Comparison of ENCODE assay signal across 8 mouse cellular contexts in genomic region chr5:74092481-74092832, GRCm38 (mm10). TPM values are rescaled to one million over a fixed set of nuclear protein-coding genes. Genes with fewer than 3 reads are reported as not detected.
DNase-seq lines count a peak whose midpoint lies in the region; ATAC-seq and TF ChIP-seq lines count a peak whose summit lies in the region.

No protein-coding gene starts in this region.

- 44% methylated on average over 4 of the region's 4 CpGs for WGBS in kidney, embryonic 16.5 days
- WGBS in embryonic facial prominence, embryonic 11.5 days, result 46% methylated on average over 4 of the region's 4 CpGs
- 46% methylated on average over 4 of the region's 4 CpGs for WGBS in hindbrain, postnatal 0 days
- WGBS in midbrain, embryonic 14.5 days, result 43% methylated on average over 4 of the region's 4 CpGs

- ATAC-seq in kidney, embryonic 16.5 days (ENCODE audit: low FRiP score, low TSS enrichment), result no peak; the same call in 1 of the 2 replicates
- ATAC-seq in embryonic facial prominence, embryonic 11.5 days (replicated peaks; ENCODE audit: insufficient number of reproducible peaks, low FRiP score, low TSS enrichment, low read depth), result no peak; the same call in 1 of the 2 replicates
- no peak for ATAC-seq in hindbrain, postnatal 0 days
- ATAC-seq in midbrain, embryonic 14.5 days (ENCODE audit: low FRiP score, low TSS enrichment), result peak; percentile 12; the same call in 1 of the 2 replicates

- no peak overlapping the region for H3K27ac ChIP-seq in kidney, embryonic 16.5 days (ENCODE audit: low read length)
- no peak overlapping the region for H3K27ac ChIP-seq in embryonic facial prominence, embryonic 11.5 days (replicated peaks; ENCODE audit: low read depth, low read length)
- H3K27ac ChIP-seq in hindbrain, postnatal 0 days, result peak overlapping the region; percentile 51; the same call in 1 of the 2 replicates
- H3K27ac ChIP-seq in midbrain, embryonic 14.5 days (replicated peaks; ENCODE audit: low read depth, low read length), result 0 out of 2 replicates have a peak overlapping the region, but pooled peaks have one; percentile 56

- no peak for TF ChIP-seq CTCF in hindbrain, postnatal 0 days (IDR thresholded peaks at IDR 0.05; ENCODE audit: low read depth)

- no peaks in the 10 kb centered on the region for H3K27me3 ChIP-seq in kidney, embryonic 16.5 days (ENCODE audit: insufficient read depth, low read length)
- H3K27me3 ChIP-seq in embryonic facial prominence, embryonic 11.5 days (ENCODE audit: control insufficient read depth, insufficient read depth, low read length), result no peaks in the 10 kb centered on the region
- H3K27me3 ChIP-seq in hindbrain, postnatal 0 days (ENCODE audit: insufficient read depth, low read length), result no peaks in the 10 kb centered on the region
- H3K27me3 ChIP-seq in midbrain, embryonic 14.5 days (ENCODE audit: control insufficient read depth, insufficient read depth, low read length), result no peaks in the 10 kb centered on the region

- peak overlapping the region; percentile 86 for H3K4me2 ChIP-seq in kidney, embryonic 16.5 days (replicated peaks; ENCODE audit: low read depth, low read length)
- H3K4me2 ChIP-seq in embryonic facial prominence, embryonic 11.5 days (ENCODE audit: low read depth, low read length), result peak overlapping the region; percentile 34; the same call in 1 of the 2 replicates
- H3K4me2 ChIP-seq in hindbrain, postnatal 0 days (ENCODE audit: low read depth, low read length), result peak overlapping the region; percentile 77
- H3K4me2 ChIP-seq in midbrain, embryonic 14.5 days (ENCODE audit: low read length), result peak overlapping the region; percentile 83

- peaks cover 20% of the 10 kb centered on the region for H3K36me3 ChIP-seq in kidney, embryonic 16.5 days (ENCODE audit: insufficient read depth, low read length)
- H3K36me3 ChIP-seq in embryonic facial prominence, embryonic 11.5 days (replicated peaks; ENCODE audit: control insufficient read depth, insufficient read depth, low read depth, low read length), result no peaks in the 10 kb centered on the region
- no peaks in the 10 kb centered on the region for H3K36me3 ChIP-seq in hindbrain, postnatal 0 days (ENCODE audit: insufficient read depth, low read length)
- peaks cover 25% of the 10 kb centered on the region for H3K36me3 ChIP-seq in midbrain, embryonic 14.5 days (ENCODE audit: control insufficient read depth, insufficient read depth, low read length)

- 0 out of 2 replicates have a peak overlapping the region, but pooled peaks have one; percentile 38 for H3K9ac ChIP-seq in kidney, embryonic 16.5 days (replicated peaks; ENCODE audit: low read length)
- H3K9ac ChIP-seq in embryonic facial prominence, embryonic 11.5 days (replicated peaks; ENCODE audit: low read length), result no peak overlapping the region
- 0 out of 2 replicates have a peak overlapping the region, but pooled peaks have one; percentile 85 for H3K9ac ChIP-seq in hindbrain, postnatal 0 days (replicated peaks; ENCODE audit: low read length)
- H3K9ac ChIP-seq in midbrain, embryonic 14.5 days (replicated peaks; ENCODE audit: low read length), result no peak overlapping the region

- DNase-seq in kidney, postnatal 14 days, result no peak
- DNase-seq in embryonic facial prominence, embryonic 11.5 days (ENCODE audit: low spot score), result no peak
- DNase-seq in hindbrain, postnatal 0 days (ENCODE audit: low spot score), result no peak
- no peak for DNase-seq in midbrain, embryonic 14.5 days
- no peak for DNase-seq in layer of hippocampus, adult 9-10 months (ENCODE audit: low spot score)
- DNase-seq in adrenal gland, postnatal 10 days, result no peak
- no peak for DNase-seq in cerebellum, adult 9-10 months

- H3K4me1 ChIP-seq in kidney, embryonic 16.5 days (ENCODE audit: insufficient read depth, low read length), result peaks cover 13% of the 10 kb centered on the region
- H3K4me1 ChIP-seq in embryonic facial prominence, embryonic 11.5 days (ENCODE audit: control insufficient read depth, insufficient read depth, low read length), result no peaks in the 10 kb centered on the region
- peaks cover 5% of the 10 kb centered on the region for H3K4me1 ChIP-seq in hindbrain, postnatal 0 days (ENCODE audit: insufficient read depth, low read length)
- peaks cover 13% of the 10 kb centered on the region for H3K4me1 ChIP-seq in midbrain, embryonic 14.5 days (ENCODE audit: control insufficient read depth, insufficient read depth, low read length)

- peak overlapping the region; percentile 78 for H3K4me3 ChIP-seq in kidney, embryonic 16.5 days (ENCODE audit: low read length)
- H3K4me3 ChIP-seq in embryonic facial prominence, embryonic 11.5 days (ENCODE audit: low read depth, low read length), result peak overlapping the region; percentile 95
- H3K4me3 ChIP-seq in hindbrain, postnatal 0 days (ENCODE audit: low read length), result peak overlapping the region; percentile 73
- H3K4me3 ChIP-seq in midbrain, embryonic 14.5 days (replicated peaks; ENCODE audit: low read depth, low read length), result peak overlapping the region; percentile 83

- H3K9me3 ChIP-seq in kidney, embryonic 16.5 days (ENCODE audit: low read length), result no peaks in the 10 kb centered on the region
- no peaks in the 10 kb centered on the region for H3K9me3 ChIP-seq in embryonic facial prominence, embryonic 11.5 days (replicated peaks; ENCODE audit: control insufficient read depth, low read length)
- H3K9me3 ChIP-seq in hindbrain, postnatal 0 days (ENCODE audit: low read length), result no peaks in the 10 kb centered on the region
- no peaks in the 10 kb centered on the region for H3K9me3 ChIP-seq in midbrain, embryonic 14.5 days (ENCODE audit: control insufficient read depth, low read length)

RNA-seq across cellular contexts. Expression of gene Usp46, which starts 24.2 kb away (rescaled TPM):
- polyA plus RNA-seq in kidney, embryonic 16.5 days (2015; fragmentation: Nextera tagmentation; extraction: Ambion mirVana), result 27.3 and 30.4 TPM in 2 replicates
- 53.1 and 60.0 TPM in 2 replicates for polyA plus RNA-seq in embryonic facial prominence, embryonic 11.5 days (2014; fragmentation: Nextera tagmentation; extraction: Ambion mirVana)
- 52.7 and 65.4 TPM in 2 replicates for total RNA-seq in hindbrain, postnatal 0 days (2014; rRNA removed)
- 39.1 and 40.5 TPM in 2 replicates for polyA plus RNA-seq in hindbrain, postnatal 0 days (2015; fragmentation: Nextera tagmentation; extraction: Ambion mirVana)
- 39.5 and 49.4 TPM in 2 replicates for polyA plus RNA-seq in midbrain, embryonic 14.5 days (2014; fragmentation: Nextera tagmentation; extraction: Ambion mirVana)
- 10 to 100 TPM; 27.8 to 33.2 TPM for total RNA-seq in adrenal gland, postnatal 10 days (2021)

Comparison
In these comparisons a context has a peak if more than half of its experiments do, and no peak if none do; other contexts are left out.
1. H3K27ac ChIP-seq: peak in hindbrain, postnatal 0 days (single experiment) and midbrain, embryonic 14.5 days (single experiment); none in kidney, embryonic 16.5 days (single experiment) and embryonic facial prominence, embryonic 11.5 days (single experiment).
2. H3K4me2 ChIP-seq: peak in every context shown above with its lines; median percentile 86 in kidney, embryonic 16.5 days; 83 in midbrain, embryonic 14.5 days; 77 in hindbrain, postnatal 0 days; 34 in embryonic facial prominence, embryonic 11.5 days.
3. H3K9ac ChIP-seq: peak in kidney, embryonic 16.5 days (single experiment) and hindbrain, postnatal 0 days (single experiment); none in embryonic facial prominence, embryonic 11.5 days (single experiment) and midbrain, embryonic 14.5 days (single experiment).
4. Peak in every context shown above with its lines, with median percentiles within 50 percentile points of each other: H3K4me3 ChIP-seq.